Mouse (Mus musculus): ENCODE results near the gene Loxl1. TPM values are rescaled to one million over a fixed set of nuclear protein-coding genes. Genes with fewer than 3 reads are reported as not detected.

Gene Loxl1
- 2.1 TPM for polyA plus RNA-seq (2014; fragmentation: Illumina TruSeq; extraction: RNeasy Lipid Tissue Mini Kit (QIAGEN cat#74804))

DNA sequence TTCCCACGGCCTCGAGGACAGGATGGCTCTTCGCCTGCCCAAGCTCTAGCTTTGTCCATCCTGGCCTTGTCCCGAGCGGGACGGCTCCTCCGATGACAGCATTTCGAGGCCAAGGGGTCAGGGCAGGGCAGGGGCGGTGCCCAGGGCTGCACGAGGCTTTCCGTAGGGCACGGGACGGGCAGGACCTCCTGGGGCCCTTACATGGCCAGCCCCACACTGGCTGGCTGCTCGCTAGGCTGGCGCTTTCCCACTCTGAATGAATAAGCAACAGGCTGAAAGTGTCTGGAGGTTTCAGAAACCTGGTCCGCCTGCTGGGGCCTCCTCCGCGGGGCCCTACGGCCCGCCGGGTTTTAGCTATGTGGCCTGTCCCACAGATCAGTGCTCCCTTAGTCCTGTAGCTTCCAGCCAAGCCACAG lies at the start of gene Loxl1:
Gene Loxl1, minus strand, starts transcription at position 243 of the 416 bp plus-strand sequence.

GRCm38 (mm10) chr9:58253033-58253804 lies 59.8 kb downstream of the Loxl1 start, which contains the start of gene Stoml1:
Stoml1 (plus strand) TSS chr9:58253164.

GRCm38 (mm10) chr9:58249592-58250192 lies 63.3 kb downstream of the Loxl1 start, which contains the start of gene Pml:
Pml (minus strand) TSS chr9:58249786.

Other genes starting within 250 kb of the Loxl1 start
- 3.3 TPM for gene Stra6, start 249.4 kb downstream of the Loxl1 start, polyA plus RNA-seq (2014; fragmentation: Illumina TruSeq; extraction: RNeasy Lipid Tissue Mini Kit (QIAGEN cat#74804))
- 0.68 TPM for gene Ccdc33, start 194.4 kb downstream of the Loxl1 start, polyA plus RNA-seq (2014; fragmentation: Illumina TruSeq; extraction: RNeasy Lipid Tissue Mini Kit (QIAGEN cat#74804))
- 7.6 TPM for gene Islr, start 108.9 kb downstream of the Loxl1 start, polyA plus RNA-seq (2014; fragmentation: Illumina TruSeq; extraction: RNeasy Lipid Tissue Mini Kit (QIAGEN cat#74804))
- not detected for gene Islr2, start 108.9 kb downstream of the Loxl1 start, polyA plus RNA-seq (2014; fragmentation: Illumina TruSeq; extraction: RNeasy Lipid Tissue Mini Kit (QIAGEN cat#74804))
- gene Pml, start 63.4 kb downstream of the Loxl1 start, polyA plus RNA-seq (2014; fragmentation: Illumina TruSeq; extraction: RNeasy Lipid Tissue Mini Kit (QIAGEN cat#74804)), result 5.3 TPM
- gene Stoml1, start 60.0 kb downstream of the Loxl1 start, polyA plus RNA-seq (2014; fragmentation: Illumina TruSeq; extraction: RNeasy Lipid Tissue Mini Kit (QIAGEN cat#74804)), result 5.9 TPM
- gene Tbc1d21, start 57.3 kb upstream of the Loxl1 start, polyA plus RNA-seq (2014; fragmentation: Illumina TruSeq; extraction: RNeasy Lipid Tissue Mini Kit (QIAGEN cat#74804)), result not detected
- not detected for gene Insyn1, start 175.4 kb upstream of the Loxl1 start, polyA plus RNA-seq (2014; fragmentation: Illumina TruSeq; extraction: RNeasy Lipid Tissue Mini Kit (QIAGEN cat#74804))
- 5.6 TPM for gene Cd276, start 242.3 kb upstream of the Loxl1 start, polyA plus RNA-seq (2014; fragmentation: Illumina TruSeq; extraction: RNeasy Lipid Tissue Mini Kit (QIAGEN cat#74804))